Mouse (Mus musculus) MEL (cell line): ENCODE results near the gene Idh3b. TPM values are rescaled to one million over a fixed set of nuclear protein-coding genes. Genes with fewer than 3 reads are reported as not detected.

Experiments
- DNase-seq: peaks from one replicate; pipeline ENCODE4 v3.0.0; 2011; ENCODE audit warnings: low read depth, low spot score
- H3K27ac ChIP-seq: 2 replicates; pipeline ENCODE4 v1.5.1; 2012; ENCODE audit warnings: low read depth, mild to moderate bottlenecking, control low read depth, low read length, moderate library complexity; ENCODE audit not compliant: control insufficient read depth
- H3K27me3 ChIP-seq, 2 experiments: fragments of 150-350 bp in 1 of 2; sonication (generic) in 1 of 2; 2 replicates each; pipeline ENCODE4 v1.6.1; 2012; ENCODE audit warnings: low read length in 2 of 2, mild to moderate bottlenecking in 2 of 2, improper control_type of control experiment in 1 of 2, moderate library complexity in 1 of 2; ENCODE audit not compliant: insufficient read depth in 2 of 2, control insufficient read depth in 1 of 2
- H3K36me3 ChIP-seq, 2 experiments: 2 replicates each; pipeline ENCODE4 v1.6.1; 2012 to 2014; ENCODE audit warnings: low read length in 2 of 2, improper control_type of control experiment in 1 of 2, inconsistent platforms in 1 of 2, mild to moderate bottlenecking in 1 of 2; ENCODE audit not compliant: insufficient read depth in 2 of 2, control insufficient read depth in 1 of 2
- H3K4me1 ChIP-seq, 2 experiments: fragments of 150-350 bp in 1 of 2; sonication (generic) in 1 of 2; 2 replicates each; pipeline ENCODE4 v1.6.1; 2012; ENCODE audit warnings: low read length in 2 of 2, improper control_type of control experiment in 1 of 2, mild to moderate bottlenecking in 1 of 2; ENCODE audit not compliant: insufficient read depth in 2 of 2, control insufficient read depth in 1 of 2
- H3K4me3 ChIP-seq, 2 experiments: fragments of 150-350 bp in 1 of 2; sonication (generic) in 1 of 2; 2 replicates each; pipeline ENCODE4 v1.5.1; 2012; ENCODE audit warnings: low read depth in 2 of 2, low read length in 2 of 2, mild to moderate bottlenecking in 2 of 2, moderate library complexity in 2 of 2, control low read depth in 1 of 2, improper control_type of control experiment in 1 of 2; ENCODE audit not compliant: control insufficient read depth in 1 of 2, insufficient read depth in 1 of 2
- H3K79me2 ChIP-seq: 2 replicates; pipeline ENCODE4 v1.6.1; 2012; ENCODE audit warnings: mild to moderate bottlenecking, low read length, moderate library complexity; ENCODE audit not compliant: control insufficient read depth, poor library complexity, insufficient read depth
- H3K9ac ChIP-seq: 2 replicates; pipeline ENCODE4 v1.6.1; 2012; ENCODE audit warnings: low read depth, mild to moderate bottlenecking, control low read depth, low read length, moderate library complexity; ENCODE audit not compliant: control insufficient read depth, poor library complexity, severe bottlenecking
- H3K9me3 ChIP-seq: fragments of 150-350 bp; sonication (generic); replicated peaks from 2 replicates; pipeline ENCODE4 v1.6.1; 2012; ENCODE audit warnings: mild to moderate bottlenecking, low read length, improper control_type of control experiment, moderate library complexity; ENCODE audit not compliant: insufficient read depth
- BHLHE40 ChIP-seq: IDR thresholded peaks from 2 replicates; pipeline ENCODE4 v1.6.1; 2012; ENCODE audit warnings: low read depth, mild to moderate bottlenecking, inconsistent platforms, low read length, improper control_type of control experiment, borderline replicate concordance
- CHD1 ChIP-seq: IDR thresholded peaks from 2 replicates; pipeline ENCODE4 v1.6.1; 2012; ENCODE audit warnings: low read depth, mild to moderate bottlenecking, inconsistent platforms, low read length, improper control_type of control experiment
- CHD2 ChIP-seq: IDR thresholded peaks from 2 replicates; pipeline ENCODE4 v1.6.1; 2011; ENCODE audit warnings: low read length, improper control_type of control experiment
- E2F4 ChIP-seq: IDR thresholded peaks from 2 replicates; pipeline ENCODE4 v1.6.1; 2011; ENCODE audit warnings: low read depth, low read length, improper control_type of control experiment, borderline replicate concordance
- ELF1 ChIP-seq: IDR thresholded peaks from 2 replicates; pipeline ENCODE4 v1.6.1; 2014; ENCODE audit warnings: low read depth, mild to moderate bottlenecking, inconsistent platforms, low read length, improper control_type of control experiment, moderate library complexity
- EP300 ChIP-seq, 2 experiments: IDR thresholded peaks; 2 replicates each; pipeline ENCODE4 v1.6.1; 2011; ENCODE audit warnings: improper control_type of control experiment in 2 of 2, low read length in 2 of 2, low read depth in 1 of 2, mild to moderate bottlenecking in 1 of 2
- JUND ChIP-seq: IDR thresholded peaks from 2 replicates; pipeline ENCODE4 v1.6.1; 2011; ENCODE audit warnings: low read depth, mild to moderate bottlenecking, improper control_type of control experiment, low read length
- KAT2A ChIP-seq: conservative IDR thresholded peaks from 2 replicates; pipeline ENCODE4 v1.6.1; 2012; ENCODE audit warnings: low read depth, low read length, improper control_type of control experiment, inconsistent platforms
- MAX ChIP-seq: IDR thresholded peaks from 2 replicates; pipeline ENCODE4 v1.6.1; 2011; ENCODE audit warnings: low read length, improper control_type of control experiment
- MYB ChIP-seq: IDR thresholded peaks from 2 replicates; pipeline ENCODE4 v1.6.1; 2011; ENCODE audit warnings: mild to moderate bottlenecking, low read depth, low read length, improper control_type of control experiment
- NELFE ChIP-seq: IDR thresholded peaks from 2 replicates; pipeline ENCODE4 v1.6.1; 2011; ENCODE audit warnings: low read depth, low read length, improper control_type of control experiment
- POLR2AphosphoS5 ChIP-seq: IDR thresholded peaks from 2 replicates; pipeline ENCODE4 v1.6.1; 2012; ENCODE audit warnings: low read depth, borderline replicate concordance, mild to moderate bottlenecking, inconsistent platforms, low read length, moderate library complexity, mixed read lengths
- RAD21 ChIP-seq: IDR thresholded peaks from 2 replicates; pipeline ENCODE4 v1.6.1; 2011; ENCODE audit warnings: mild to moderate bottlenecking, low read depth, low read length, improper control_type of control experiment
- RCOR1 ChIP-seq: IDR thresholded peaks from 2 replicates; pipeline ENCODE4 v1.6.1; 2012; ENCODE audit warnings: low read depth, mild to moderate bottlenecking, inconsistent platforms, low read length, improper control_type of control experiment
- SMC3 ChIP-seq: IDR thresholded peaks from 2 replicates; pipeline ENCODE4 v1.6.1; 2011; ENCODE audit warnings: low read depth, low read length, improper control_type of control experiment
- TBP ChIP-seq: IDR thresholded peaks from 2 replicates; pipeline ENCODE4 v1.8.0; 2011; ENCODE audit warnings: low read depth, low read length, improper control_type of control experiment
- UBTF ChIP-seq: IDR thresholded peaks from 2 replicates; pipeline ENCODE4 v1.6.1; 2012; ENCODE audit warnings: low read depth, mild to moderate bottlenecking, inconsistent platforms, low read length, improper control_type of control experiment, moderate library complexity, borderline replicate concordance; ENCODE audit not compliant: insufficient read depth
- ZC3H11A ChIP-seq: IDR thresholded peaks from 2 replicates; pipeline ENCODE4 v1.6.1; 2012; ENCODE audit warnings: low read depth, mild to moderate bottlenecking, inconsistent platforms, low read length, improper control_type of control experiment
- ZKSCAN1 ChIP-seq: IDR thresholded peaks from 2 replicates; pipeline ENCODE4 v1.6.1; 2012; ENCODE audit warnings: low read depth, mild to moderate bottlenecking, inconsistent platforms, low read length, improper control_type of control experiment, moderate library complexity
- ZNF384 ChIP-seq: IDR thresholded peaks from 2 replicates; pipeline ENCODE4 v1.6.1; 2012; ENCODE audit warnings: low read depth, mild to moderate bottlenecking, inconsistent platforms, low read length, improper control_type of control experiment
- polyA plus RNA-seq, 2 experiments: library from polyadenylated mRNA; stranded (reverse) in 1 of 2; unstranded in 1 of 2; fragments of >175 nt in 1 of 2; fragments of >200 nt in 1 of 2; gene quantifications; 2 replicates each; pipeline versions ENCODE4 v1.2.1 to v1.2.4; 2012; ENCODE audit warnings: low replicate concordance in 2 of 2, low read depth in 1 of 2; ENCODE audit not compliant: insufficient read length in 2 of 2, insufficient read depth in 1 of 2, missing spikeins in 1 of 2
- total RNA-seq: library from RNA; depleted of rRNA; stranded (reverse); fragments of 300-350 nt; gene quantifications from 2 replicates; pipeline ENCODE4 v1.2.3, GENCODE M21; 2012

Idh3b gene
- total and polyA plus RNA-seq, 3 experiments: 210 to 1,030 (median 551) TPM

DNA sequence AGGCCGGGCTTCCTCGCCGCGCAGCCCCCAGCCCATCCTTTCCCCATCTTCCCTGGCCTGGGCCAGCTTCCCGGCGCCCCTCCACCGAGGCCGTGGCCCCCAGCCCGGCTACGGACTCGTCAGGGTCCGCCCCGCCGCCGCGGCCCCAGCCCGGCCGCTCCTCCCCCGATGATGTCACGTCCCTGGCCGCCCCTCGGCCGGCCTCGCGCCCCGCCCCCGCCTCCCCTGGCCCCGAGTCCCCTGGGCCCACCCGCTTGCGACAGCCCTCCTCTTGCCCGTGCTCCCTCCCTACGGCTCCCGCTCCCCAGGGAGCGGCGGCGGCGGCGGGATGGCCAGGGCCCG lies 10.6 kb upstream of the Idh3b start, which contains the start of gene Ebf4:
TSS of gene Ebf4 (plus strand) at position 234 of the 342 bp plus-strand sequence.
- H3K9ac ChIP-seq: peak within 1 kb of the TSS; percentile 45
- TF ChIP-seq MAX: no peak
- no peak for TF ChIP-seq MYB
- TF ChIP-seq EP300 (IDR thresholded peaks at IDR 0.05; ENCODE audit: low read depth in 1 of 2, low read length in 2 of 2): no peak
- no peak for TF ChIP-seq ZNF384
- TF ChIP-seq SMC3: no peak
- TF ChIP-seq E2F4: no peak
- TF ChIP-seq BHLHE40: no peak
- TF ChIP-seq UBTF: no peak
- no peak for TF ChIP-seq ZC3H11A
- no peak for TF ChIP-seq CHD1
- no peak for TF ChIP-seq ZKSCAN1
- no peak for TF ChIP-seq RAD21
- H3K4me1 ChIP-seq: peaks cover 6 to 17% of the 10 kb centered on the region in 2 experiments; a peak in 3 of 4 replicates
- H3K27ac ChIP-seq: peak within 1 kb of the TSS; percentile 11; the same call in 1 of the 2 replicates
- peak within 1 kb of the TSS; percentile 40 to 44 for H3K4me3 ChIP-seq
- H3K79me2 ChIP-seq: no peaks in the 10 kb centered on the region
- H3K36me3 ChIP-seq: peaks cover 0 to 9% of the 10 kb centered on the region in 2 experiments; a peak in 2 of 4 replicates
- no peaks in the 10 kb centered on the region for H3K27me3 ChIP-seq
- DNase-seq: peak; percentile 20
- H3K9me3 ChIP-seq: no peaks in the 10 kb centered on the region

DNA sequence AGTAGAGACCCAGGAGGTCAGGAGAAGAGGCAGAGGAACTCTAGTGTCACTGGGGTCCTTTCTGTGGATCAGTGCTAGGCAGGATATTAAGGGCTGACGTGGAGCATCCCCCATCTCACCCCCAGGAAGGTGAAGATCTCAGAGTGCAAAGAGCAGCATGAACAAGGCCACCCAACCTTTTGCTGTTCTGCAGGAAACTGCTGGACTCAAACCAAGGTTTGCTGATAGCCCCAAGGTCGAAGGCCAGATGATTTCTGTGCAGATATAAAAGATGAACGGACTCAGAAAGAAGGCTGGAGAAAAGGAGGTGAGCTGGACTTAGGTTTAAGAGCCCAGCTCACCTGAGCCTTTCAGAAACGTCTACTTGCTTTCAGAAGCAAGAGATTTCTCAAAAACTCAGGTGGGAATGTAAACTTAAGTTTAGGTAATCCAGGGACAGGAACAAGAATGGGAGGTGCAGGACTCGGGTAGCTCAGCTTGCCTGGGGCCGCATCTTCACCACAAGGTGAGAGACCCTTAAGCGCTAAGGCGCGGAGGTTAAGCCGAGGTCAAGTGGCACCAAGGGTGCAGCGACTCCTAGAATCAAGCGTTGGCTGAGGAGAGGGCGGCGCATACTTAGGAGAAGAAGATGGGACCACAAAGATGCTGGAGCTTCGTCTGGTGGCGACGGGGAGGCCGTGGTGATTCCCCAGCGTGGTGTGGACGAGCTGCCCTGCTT lies 10.0 kb upstream of the Idh3b start:
- H3K36me3 ChIP-seq: peaks cover 0 to 9% of the 10 kb centered on the region in 2 experiments; a peak in 2 of 4 replicates
- H3K4me3 ChIP-seq: peak overlapping the region; percentile 40 to 44
- no peaks in the 10 kb centered on the region for H3K79me2 ChIP-seq
- H3K27ac ChIP-seq: peak overlapping the region; percentile 11; the same call in 1 of the 2 replicates
- no peaks in the 10 kb centered on the region for H3K9me3 ChIP-seq
- DNase-seq: peak; percentile 24
- TF ChIP-seq MYB (no peak), KAT2A (no peak), ELF1 (no peak), JUND (no peak), SMC3 (no peak), POLR2AphosphoS5 (no peak), CHD2 (no peak), RCOR1 (no peak), UBTF (no peak), TBP (no peak), NELFE (no peak)
- no peaks in the 10 kb centered on the region for H3K27me3 ChIP-seq
- H3K4me1 ChIP-seq: peaks cover 6 to 17% of the 10 kb centered on the region in 2 experiments; a peak in 3 of 4 replicates
- H3K9ac ChIP-seq: peak overlapping the region; percentile 31
